Mouse (Mus musculus) kidney, embryonic 16.5 days (tissue): ENCODE data around the gene Ncs1. TPM values are rescaled to one million over a fixed set of nuclear protein-coding genes. Genes with fewer than 3 reads are reported as not detected.

Experiments used
- ATAC-seq: fragments of 200-750 bp; cut with Nextera tagmentation; 2 replicates; pipeline ENCODE4 v1.8.0; 2017; ENCODE audit warnings: moderate TSS enrichment; ENCODE audit not compliant: low FRiP score, low TSS enrichment
- H3K27ac ChIP-seq: fragments of 300-500 bp; sonication (generic); 2 replicates; pipeline ENCODE4 v1.5.1; 2014; ENCODE audit warnings: low read length
- H3K27me3 ChIP-seq: fragments of 300-500 bp; sonication (generic); 2 replicates; pipeline ENCODE4 v1.6.1; 2014; ENCODE audit warnings: low read length, control low read depth, mixed read lengths; ENCODE audit not compliant: insufficient read depth
- H3K36me3 ChIP-seq: fragments of 300-500 bp; sonication (generic); 2 replicates; pipeline ENCODE4 v1.6.1; 2014; ENCODE audit warnings: low read length, control low read depth, mixed read lengths; ENCODE audit not compliant: insufficient read depth
- H3K4me1 ChIP-seq: fragments of 300-500 bp; sonication (generic); 2 replicates; pipeline ENCODE4 v1.6.1; 2014; ENCODE audit warnings: low read length, control low read depth, mixed read lengths; ENCODE audit not compliant: insufficient read depth
- H3K4me2 ChIP-seq: fragments of 300-500 bp; sonication (generic); replicated peaks from 2 replicates; pipeline ENCODE4 v1.6.1; 2014; ENCODE audit warnings: low read depth, low read length
- H3K4me3 ChIP-seq: fragments of 300-500 bp; sonication (generic); 2 replicates; pipeline ENCODE4 v1.5.1; 2014; ENCODE audit warnings: mild to moderate bottlenecking, low read length
- H3K9ac ChIP-seq: fragments of 300-500 bp; sonication (generic); replicated peaks from 2 replicates; pipeline ENCODE4 v1.6.1; 2014; ENCODE audit warnings: low read length
- H3K9me3 ChIP-seq: fragments of 300-500 bp; sonication (generic); 2 replicates; pipeline ENCODE4 v1.6.1; 2016; ENCODE audit warnings: low read length, control low read depth
- WGBS: fragments of 180-500 bp; shearing (Covaris S2); extraction: QIAGEN DNeasy Blood & Tissue Kit; methylation state at CpG from one replicate; pipeline ENCODE4 v1.1.7; 2014; 5-methylcytosine and 5-hydroxymethylcytosine counted together
- polyA plus RNA-seq: library from polyadenylated mRNA; unstranded; fragments of >200 nt; fragmentation: Nextera tagmentation; extraction: Ambion mirVana; gene quantifications from 2 replicates; pipeline ENCODE4 v1.2.1, GENCODE M21; 2015

Gene Ncs1
- polyA plus RNA-seq, 1 experiment from 2014 or later = 41.5 TPM

DNA sequence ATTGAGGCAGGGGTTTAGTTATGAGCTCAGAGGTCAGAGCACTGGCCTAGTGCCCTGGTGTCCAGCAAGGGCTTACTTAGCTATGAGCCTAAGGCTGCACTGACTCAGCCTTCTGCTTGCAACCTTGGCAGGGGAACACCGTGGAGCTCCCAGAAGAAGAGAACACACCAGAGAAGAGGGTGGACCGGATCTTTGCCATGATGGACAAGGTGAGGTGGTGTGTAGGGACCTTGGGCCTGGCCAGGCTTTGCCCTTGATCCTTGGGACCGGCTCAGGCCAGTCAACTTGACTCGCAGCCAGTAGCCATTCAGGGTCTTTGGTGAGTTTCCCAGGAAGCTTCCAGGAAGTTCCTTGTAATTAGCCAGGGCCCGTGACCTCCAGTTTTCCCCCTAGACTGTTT, 38.9 kb downstream of the Ncs1 start:
- Histone ChIP-seq H3K9me3 (no peaks in the 10 kb centered on the region), H3K4me3 (no peak overlapping the region), H3K9ac (no peak overlapping the region), H3K27me3 (no peaks in the 10 kb centered on the region), H3K36me3 (peaks cover 40% of the 10 kb centered on the region), H3K4me1 (no peaks in the 10 kb centered on the region), H3K27ac (no peak overlapping the region), H3K4me2 (no peak overlapping the region)
- WGBS = 81% methylated on average over 5 of the region's 5 CpGs
- no peak for ATAC-seq

DNA sequence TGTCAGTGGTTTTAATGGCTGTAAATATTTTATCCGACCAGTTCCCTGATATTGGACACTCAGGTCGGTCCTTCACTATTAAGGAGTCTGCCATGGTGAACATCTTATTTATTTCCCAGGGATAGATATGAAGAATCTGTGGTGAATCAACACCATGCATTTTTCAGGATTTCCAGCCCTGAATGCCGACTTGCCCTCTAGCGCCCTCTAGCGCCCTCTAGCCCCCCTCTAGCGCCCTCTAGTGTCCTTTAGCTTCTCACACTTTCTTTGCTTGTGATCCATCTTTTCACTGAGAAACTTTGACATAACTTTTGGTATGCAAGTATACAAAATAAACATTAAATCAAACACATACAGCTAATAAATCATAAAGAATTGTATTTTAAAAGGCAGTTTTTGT, 45.8 kb downstream of the Ncs1 start:
- H3K4me2 ChIP-seq = no peak overlapping the region
- WGBS = 7% methylated on average over 6 of the region's 6 CpGs
- H3K9ac ChIP-seq = no peak overlapping the region
- H3K4me1 ChIP-seq = no peaks in the 10 kb centered on the region
- H3K27ac ChIP-seq = no peak overlapping the region
- H3K4me3 ChIP-seq = no peak overlapping the region
- peaks cover 50% of the 10 kb centered on the region for H3K36me3 ChIP-seq
- no peaks in the 10 kb centered on the region for H3K9me3 ChIP-seq
- ATAC-seq = no peak
- no peaks in the 10 kb centered on the region for H3K27me3 ChIP-seq

GRCm38 (mm10) chr2:31294985-31295384, 49.4 kb downstream of the Ncs1 start:
- no peak overlapping the region for H3K9ac ChIP-seq

GRCm38 (mm10) chr2:31296395-31296794, 50.8 kb downstream of the Ncs1 start:
- WGBS = 79% methylated on average over 6 of the region's 6 CpGs
- no peak for ATAC-seq

More at GRCm38 (mm10) chr2:31294985-31295384, 49.4 kb downstream of the Ncs1 start:
- H3K9me3 ChIP-seq = no peaks in the 10 kb centered on the region
- no peak overlapping the region for H3K4me3 ChIP-seq
- H3K4me2 ChIP-seq = no peak overlapping the region
- no peak overlapping the region for H3K27ac ChIP-seq
- peaks cover 7% of the 10 kb centered on the region for H3K4me1 ChIP-seq
- H3K36me3 ChIP-seq = peaks cover 29% of the 10 kb centered on the region
- no peak for ATAC-seq
- 1% methylated on average over 4 of the region's 4 CpGs for WGBS
- H3K27me3 ChIP-seq = no peaks in the 10 kb centered on the region

DNA sequence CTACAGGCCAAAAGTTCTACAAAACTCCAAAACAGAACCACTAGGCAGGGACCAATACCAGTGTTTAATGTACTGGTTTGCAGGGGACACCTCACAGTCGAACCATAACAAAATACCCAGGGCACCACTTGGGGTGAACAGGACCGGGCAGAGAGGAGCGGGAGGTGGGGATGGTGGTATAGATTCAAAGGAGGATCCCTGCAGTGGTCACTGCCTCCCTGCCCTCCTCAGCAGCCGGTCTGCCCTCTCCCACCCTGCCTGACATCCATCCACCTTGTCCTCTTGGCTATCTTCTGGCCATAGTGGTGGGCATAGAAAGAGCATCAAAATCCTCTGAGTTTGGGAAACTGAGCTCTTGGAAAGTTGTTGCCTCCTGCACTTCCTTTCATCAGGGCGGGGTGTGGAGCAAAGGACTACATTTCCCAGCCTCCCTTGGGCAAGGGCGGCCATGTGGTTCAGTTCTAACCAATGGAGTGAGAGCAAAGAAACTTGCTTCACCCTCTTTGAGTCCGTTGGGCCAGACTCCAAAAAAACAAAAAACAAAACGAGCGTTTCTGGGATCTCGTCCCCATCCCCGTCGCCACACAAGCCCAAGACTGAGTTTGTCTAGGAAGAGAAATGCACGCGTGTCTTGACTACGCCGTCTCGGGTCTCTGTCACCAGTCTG, 52.1 kb downstream of the Ncs1 start:
- H3K27me3 ChIP-seq = no peaks in the 10 kb centered on the region
- 0 out of 2 replicates have a peak overlapping the region, but pooled peaks have one; percentile 29 for H3K27ac ChIP-seq
- H3K4me1 ChIP-seq = peaks cover 7% of the 10 kb centered on the region
- ATAC-seq = peak; percentile 88
- H3K4me2 ChIP-seq = peak overlapping the region; percentile 67
- H3K4me3 ChIP-seq = peak overlapping the region; percentile 57
- peak overlapping the region; percentile 67 for H3K9ac ChIP-seq
- no peaks in the 10 kb centered on the region for H3K9me3 ChIP-seq
- 5% methylated on average over 17 of the region's 17 CpGs for WGBS
- H3K36me3 ChIP-seq = peaks cover 15% of the 10 kb centered on the region; the same call in 1 of the 2 replicates

More at GRCm38 (mm10) chr2:31296395-31296794, 50.8 kb downstream of the Ncs1 start:
- no peaks in the 10 kb centered on the region for H3K9me3 ChIP-seq
- H3K4me3 ChIP-seq = no peak overlapping the region
- no peak overlapping the region for H3K9ac ChIP-seq
- H3K36me3 ChIP-seq = peaks cover 23% of the 10 kb centered on the region
- peaks cover 7% of the 10 kb centered on the region for H3K4me1 ChIP-seq
- no peak overlapping the region for H3K27ac ChIP-seq
- H3K4me2 ChIP-seq = no peak overlapping the region
- no peaks in the 10 kb centered on the region for H3K27me3 ChIP-seq

GRCm38 (mm10) chr2:31298814-31299213, 53.2 kb downstream of the Ncs1 start:
- peaks cover 7% of the 10 kb centered on the region for H3K4me1 ChIP-seq
- H3K9me3 ChIP-seq = no peaks in the 10 kb centered on the region
- peak overlapping the region; percentile 57 for H3K4me3 ChIP-seq
- no peak for ATAC-seq
- no peak overlapping the region for H3K9ac ChIP-seq
- 42% methylated on average over 4 of the region's 4 CpGs for WGBS
- H3K27me3 ChIP-seq = no peaks in the 10 kb centered on the region
- H3K36me3 ChIP-seq = peaks cover 4% of the 10 kb centered on the region; the same call in 1 of the 2 replicates
- H3K4me2 ChIP-seq = peak overlapping the region; percentile 67
- no peak overlapping the region for H3K27ac ChIP-seq

GRCm38 (mm10) chr2:31299266-31299665, 53.6 kb downstream of the Ncs1 start:
- no peak overlapping the region for H3K4me2 ChIP-seq
- no peaks in the 10 kb centered on the region for H3K9me3 ChIP-seq
- 27% methylated on average over 4 of the region's 4 CpGs for WGBS
- H3K36me3 ChIP-seq = 0 out of 2 replicates have a peak, but pooled peaks cover 2% of the 10 kb centered on the region
- ATAC-seq = no peak
- H3K27me3 ChIP-seq = no peaks in the 10 kb centered on the region
- peaks cover 7% of the 10 kb centered on the region for H3K4me1 ChIP-seq
- H3K4me3 ChIP-seq = no peak overlapping the region
- no peak overlapping the region for H3K9ac ChIP-seq
- H3K27ac ChIP-seq = no peak overlapping the region

GRCm38 (mm10) chr2:31299996-31300395, 54.4 kb downstream of the Ncs1 start:
- no peaks in the 10 kb centered on the region for H3K36me3 ChIP-seq
- peaks cover 7% of the 10 kb centered on the region for H3K4me1 ChIP-seq
- no peaks in the 10 kb centered on the region for H3K27me3 ChIP-seq
- no peak overlapping the region for H3K4me2 ChIP-seq
- ATAC-seq = no peak
- no peak overlapping the region for H3K9ac ChIP-seq
- no peak overlapping the region for H3K27ac ChIP-seq
- no peaks in the 10 kb centered on the region for H3K9me3 ChIP-seq
- 71% methylated on average over 10 of the region's 10 CpGs for WGBS
- H3K4me3 ChIP-seq = no peak overlapping the region

DNA sequence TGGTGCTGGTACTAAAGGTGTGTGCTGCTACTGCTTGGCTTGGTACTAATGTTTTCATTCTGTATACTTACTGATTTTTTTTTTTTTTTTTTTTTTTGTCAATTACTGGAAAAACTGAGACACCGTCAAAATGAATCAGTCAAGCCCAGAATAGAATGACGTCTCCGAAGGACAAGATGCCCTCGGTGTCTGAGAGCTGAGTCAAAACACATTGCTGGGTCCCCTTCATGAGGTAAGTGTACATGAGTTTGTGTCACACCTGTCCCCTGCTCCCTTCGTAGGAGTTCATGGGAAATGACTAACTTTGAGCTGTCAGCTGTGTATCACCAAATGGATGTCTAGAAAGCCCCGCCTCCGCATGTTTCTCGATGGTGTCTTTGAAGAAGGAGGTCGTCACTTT, 57.6 kb downstream of the Ncs1 start:
- H3K9ac ChIP-seq = no peak overlapping the region
- H3K4me1 ChIP-seq = peaks cover 6% of the 10 kb centered on the region
- WGBS = 71% methylated on average over 9 of the region's 9 CpGs
- H3K4me2 ChIP-seq = no peak overlapping the region
- no peaks in the 10 kb centered on the region for H3K27me3 ChIP-seq
- ATAC-seq = no peak
- no peaks in the 10 kb centered on the region for H3K36me3 ChIP-seq
- no peaks in the 10 kb centered on the region for H3K9me3 ChIP-seq
- H3K4me3 ChIP-seq = no peak overlapping the region
- H3K27ac ChIP-seq = no peak overlapping the region

GRCm38 (mm10) chr2:31304191-31304590, 58.6 kb downstream of the Ncs1 start:
- Histone ChIP-seq H3K27ac (no peak overlapping the region), H3K4me3 (no peak overlapping the region), H3K4me2 (no peak overlapping the region), H3K36me3 (no peaks in the 10 kb centered on the region), H3K9ac (no peak overlapping the region), H3K27me3 (no peaks in the 10 kb centered on the region), H3K9me3 (no peaks in the 10 kb centered on the region), H3K4me1 (no peaks in the 10 kb centered on the region)
- no peak for ATAC-seq
- 66% methylated on average over 9 of the region's 9 CpGs for WGBS
